In the genomic region with DNA sequence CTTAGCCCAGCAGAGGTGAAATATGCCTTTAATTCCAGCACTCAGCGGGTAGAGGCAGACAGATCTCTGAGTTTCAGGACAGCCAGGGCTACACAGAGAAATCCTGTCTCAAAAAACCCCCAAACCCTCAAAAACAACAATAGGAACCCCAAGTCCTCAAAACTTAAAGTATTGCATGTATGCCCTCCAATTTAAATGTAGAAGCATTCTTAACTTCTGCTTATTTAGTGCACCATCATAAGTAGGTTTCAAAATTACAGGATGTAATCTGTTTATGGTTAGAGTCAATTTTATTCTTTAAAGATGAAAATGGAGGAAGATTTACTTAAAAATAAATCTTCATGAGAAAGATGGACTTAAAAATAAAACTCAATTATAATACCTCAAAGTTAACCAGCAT, we compare ENCODE assay signal across 15 mouse cellular contexts.
"Had no signal": no experiment of that assay in that cellular context is flagged by ENCODE, and none has a peak within 500 bp of the region (broad histone marks: within the 10 kb centered on the region; RNA-seq: fewer than 3 reads in every experiment).

No protein-coding gene starts in this region.

- DNase-seq: gastrocnemius, adult 2 months; gastrocnemius, postnatal 10 days; gastrocnemius, postnatal 25 days; heart, adult 2 months; heart, postnatal 14 days; heart, postnatal 36 days; kidney, adult 11 months; kidney, postnatal 14 days; kidney, postnatal 36 days; layer of hippocampus, adult 9-11 months; layer of hippocampus, postnatal 36 days; left cerebral cortex, postnatal 4 days had no signal

- ATAC-seq: hindbrain, postnatal 0 days; intestine, embryonic 16.5 days; liver, embryonic 12.5 days had no signal
